Mouse (Mus musculus) liver, adult 2 months (tissue): ENCODE measurements around the gene Map4.

Experiments
- CTCF ChIP-seq: fragments of 200-500 bp; IDR thresholded peaks from 2 replicates; pipeline ENCODE4 v1.5.1; 2011; ENCODE audit warnings: low read depth, low read length, control low read depth
- POLR2A ChIP-seq: fragments of 200-500 bp; IDR thresholded peaks from 2 replicates; pipeline ENCODE4 v1.6.1; 2011; ENCODE audit warnings: low read length, control low read depth; ENCODE audit not compliant: insufficient read depth; ENCODE audit errors: extremely low read depth

DNA sequence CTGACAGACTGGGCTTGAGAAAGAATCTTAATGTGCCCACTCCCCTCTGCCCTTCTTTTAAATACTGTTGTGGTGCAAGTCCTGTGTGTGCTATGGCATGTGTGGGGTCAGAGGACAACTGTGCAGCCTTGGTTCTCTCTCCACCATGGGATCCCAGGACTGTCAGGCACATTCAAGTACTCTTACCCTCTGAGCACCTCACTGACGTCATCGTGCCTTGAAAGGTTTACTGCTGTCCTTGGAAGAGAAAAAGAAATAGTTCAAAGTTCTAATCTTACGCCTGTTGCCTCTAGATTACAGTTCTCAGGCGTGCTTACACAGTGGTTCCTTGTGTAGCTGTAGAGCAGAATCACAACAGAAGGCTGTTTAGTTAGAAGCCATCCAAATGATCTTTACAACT, 45.0 kb upstream of the Map4 start:
- TF ChIP-seq CTCF (no peak), POLR2A (no peak)
